Mouse (Mus musculus): ENCODE measurements around the gene Asl.

DNA sequence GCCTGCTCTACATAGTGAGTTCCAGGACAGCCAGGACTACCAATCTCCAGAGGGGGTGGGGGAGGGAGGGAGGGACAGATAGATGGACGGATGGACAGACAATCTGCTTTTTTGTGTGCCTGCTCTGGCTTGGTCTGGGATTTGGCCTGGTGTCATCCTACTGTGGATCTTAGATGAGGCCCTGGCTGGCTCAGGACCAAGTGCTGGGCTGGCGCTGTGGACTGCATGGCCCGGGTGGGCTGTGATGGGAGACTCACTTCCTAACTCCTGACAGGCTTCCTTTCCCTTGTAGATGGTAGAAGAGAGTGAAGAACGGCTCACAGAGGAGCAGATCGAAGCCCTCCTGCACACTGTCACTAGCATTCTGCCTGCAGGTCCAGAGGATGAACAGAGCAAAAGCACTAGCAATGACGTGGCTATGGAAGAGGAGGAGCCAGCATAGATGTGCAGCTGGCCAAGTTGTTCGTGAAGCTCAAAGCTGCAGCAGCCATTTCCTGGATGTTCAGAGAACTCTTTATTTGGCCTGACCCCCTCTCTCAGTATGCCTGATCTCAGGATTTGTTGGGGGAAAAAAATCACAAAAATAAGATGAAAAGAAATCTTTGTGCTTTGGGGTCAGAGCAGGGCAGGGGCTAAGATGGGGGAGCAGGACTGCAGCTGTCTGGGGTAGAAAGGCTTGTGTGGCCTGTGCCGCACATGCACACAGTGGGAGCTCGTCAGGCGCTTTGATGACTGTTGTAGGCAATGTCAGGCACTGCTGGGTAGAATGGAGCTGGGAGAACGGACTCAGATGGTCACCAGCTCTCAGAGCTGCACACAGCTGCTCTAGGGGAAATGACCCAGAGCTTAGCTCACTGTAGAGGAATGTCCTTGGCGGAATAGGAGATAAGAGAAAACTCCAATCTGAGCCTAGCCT, 30.6 kb upstream of the Asl start:
- TF ChIP-seq CTCF (conservative IDR thresholded peaks at IDR 0.05; ENCODE audit: low read length) (no peak), POU5F1 (IDR thresholded peaks at IDR 0.05; ENCODE audit: borderline replicate concordance, low read length) (no peak)

All from E14TG2a.4 (cell line).